Mouse (Mus musculus) left cerebral cortex, postnatal 4 days (tissue): ENCODE results near the gene Spred2. TPM values are rescaled to one million over a fixed set of nuclear protein-coding genes. Genes with fewer than 3 reads are reported as not detected.
"Not testable (repeated sequence)": the region's sequence is repeated elsewhere in the genome, so short reads cannot be mapped to it uniquely, and the experiment has no call there.

Experiments used
- DNase-seq: peaks from one replicate; pipeline ENCODE4 v3.0.0-alpha.2; 2022
- intact Hi-C: fragments of 180-260 bp; cut with DNase I; formaldehyde crosslinking; loops from one replicate; pipeline ENCODE4 v1.15.1; 2025
- total RNA-seq, 2 experiments: library from RNA; stranded (reverse); gene quantifications; 2 replicates each; pipeline ENCODE4 v1.2.3; 2021

Gene Spred2
- total RNA-seq, 2 experiments from 2014 or later, result 52.1 to 57.0 TPM

- intact Hi-C loops, result no loop called here
- DNase-seq, result no peak
These were observed 117.2 kb downstream of the Spred2 start for GRCm38 (mm10) chr11:20041164-20041920.

GRCm38 (mm10) chr11:20042106-20042505, 117.9 kb downstream of the Spred2 start:
- no peak for DNase-seq
- intact Hi-C loops, result no loop called here

GRCm38 (mm10) chr11:20043256-20043655, 119.1 kb downstream of the Spred2 start:
- DNase-seq, result no peak
- intact Hi-C loops, result no loop called here

GRCm38 (mm10) chr11:20045586-20045985, 121.4 kb downstream of the Spred2 start:
- no peak for DNase-seq
- intact Hi-C loops, result no loop called here

- DNase-seq, result no peak
- intact Hi-C loops, result no loop called here
These were observed 128.8 kb downstream of the Spred2 start for GRCm38 (mm10) chr11:20052814-20053536.

GRCm38 (mm10) chr11:20053951-20054350, 129.8 kb downstream of the Spred2 start:
- intact Hi-C loops, result no loop called here
- no peak for DNase-seq

- intact Hi-C loops, result no loop called here
- no peak for DNase-seq
These were observed 130.4 kb downstream of the Spred2 start for GRCm38 (mm10) chr11:20054617-20055016.

GRCm38 (mm10) chr11:20056168-20056567, 132.0 kb downstream of the Spred2 start:
- no peak for DNase-seq
- intact Hi-C loops, result no loop called here

- intact Hi-C loops, result no loop called here
- no peak for DNase-seq
These were observed 133.3 kb downstream of the Spred2 start for GRCm38 (mm10) chr11:20057429-20057828.

GRCm38 (mm10) chr11:20059736-20060135, 135.6 kb downstream of the Spred2 start:
- no peak for DNase-seq
- intact Hi-C loops, result no loop called here

- DNase-seq, intact Hi-C loops: not testable (repeated sequence)
These were observed 138.6 kb downstream of the Spred2 start for GRCm38 (mm10) chr11:20062801-20063200.

- DNase-seq, intact Hi-C loops: not testable (repeated sequence)
These were observed 139.9 kb downstream of the Spred2 start for GRCm38 (mm10) chr11:20064086-20064485.

GRCm38 (mm10) chr11:20064926-20065325, 140.8 kb downstream of the Spred2 start:
- DNase-seq, result no peak
- intact Hi-C loops, result no loop called here

- no peak for DNase-seq
- intact Hi-C loops, result no loop called here
These were observed 141.9 kb downstream of the Spred2 start for GRCm38 (mm10) chr11:20066106-20066505.

- intact Hi-C loops, result no loop called here
These were observed 143.3 kb downstream of the Spred2 start for GRCm38 (mm10) chr11:20067521-20067920.

GRCm38 (mm10) chr11:20068346-20069004, 144.3 kb downstream of the Spred2 start:
- DNase-seq, result no peak
- intact Hi-C loops, result no loop called here

More at GRCm38 (mm10) chr11:20067521-20067920, 143.3 kb downstream of the Spred2 start:
- DNase-seq, result no peak

- intact Hi-C loops, result loop anchor here (5.0 kb wide), 2 partner anchors 150 to 240 kb away; partner anchors contain the start of gene Spred2
- DNase-seq, result no peak
These were observed 148.0 kb downstream of the Spred2 start for GRCm38 (mm10) chr11:20072174-20072573.

- DNase-seq, result no peak
- intact Hi-C loops, result loop anchor here (5.0 kb wide), 2 partner anchors 151 to 241 kb away; partner anchors contain the start of gene Spred2
These were observed 148.7 kb downstream of the Spred2 start for GRCm38 (mm10) chr11:20072826-20073225.
